Mouse (Mus musculus) brain, embryonic 14.5 days (tissue): Measurements from ENCODE around the gene Pprc1. TPM values are rescaled to one million over a fixed set of nuclear protein-coding genes. Genes with fewer than 3 reads are reported as not detected.

ENCODE experiments used
- DNase-seq: peaks from one replicate; pipeline ENCODE4 v3.0.0-alpha.2; 2011; ENCODE audit warnings: low read depth
- CTCF ChIP-seq: fragments of 200-500 bp; IDR thresholded peaks from 2 replicates; pipeline ENCODE4 v1.5.1; 2012; ENCODE audit warnings: inconsistent platforms, mild to moderate bottlenecking, moderate library complexity, borderline replicate concordance; ENCODE audit not compliant: insufficient read depth, insufficient read length; ENCODE audit errors: extremely low read depth
- POLR2A ChIP-seq: fragments of 200-500 bp; IDR thresholded peaks from 2 replicates; pipeline ENCODE4 v1.6.1; 2012; ENCODE audit warnings: mild to moderate bottlenecking, inconsistent platforms, borderline replicate concordance; ENCODE audit not compliant: poor library complexity, insufficient read depth, insufficient read length, severe bottlenecking; ENCODE audit errors: extremely low read depth
- polyA plus RNA-seq: library from polyadenylated mRNA; depleted of rRNA; stranded (reverse); fragments of >200 nt; gene quantifications from 2 replicates; pipeline ENCODE4 v1.2.3, GENCODE M21; 2012

Pprc1 gene
- polyA plus RNA-seq, 1 experiment, result 30.1 TPM

- DNase-seq, result peak; percentile 26
- TF ChIP-seq POLR2A, result no peak
- TF ChIP-seq CTCF, result peak; percentile 31; the same call in 1 of the 2 replicates
Measured at GRCm38 (mm10) chr19:46028747-46029320, 15.9 kb upstream of the Pprc1 start.

- no peak for TF ChIP-seq CTCF
Measured at GRCm38 (mm10) chr19:46029652-46030051, 15.0 kb upstream of the Pprc1 start.

GRCm38 (mm10) chr19:46030196-46030983, 14.3 kb upstream of the Pprc1 start:
- no peak for DNase-seq
- TF ChIP-seq CTCF, result no peak

More at GRCm38 (mm10) chr19:46029652-46030051, 15.0 kb upstream of the Pprc1 start:
- DNase-seq, result no peak

GRCm38 (mm10) chr19:46031689-46032432, 12.8 kb upstream of the Pprc1 start:
- no peak for DNase-seq
- no peak for TF ChIP-seq CTCF
- no peak for TF ChIP-seq POLR2A

DNA sequence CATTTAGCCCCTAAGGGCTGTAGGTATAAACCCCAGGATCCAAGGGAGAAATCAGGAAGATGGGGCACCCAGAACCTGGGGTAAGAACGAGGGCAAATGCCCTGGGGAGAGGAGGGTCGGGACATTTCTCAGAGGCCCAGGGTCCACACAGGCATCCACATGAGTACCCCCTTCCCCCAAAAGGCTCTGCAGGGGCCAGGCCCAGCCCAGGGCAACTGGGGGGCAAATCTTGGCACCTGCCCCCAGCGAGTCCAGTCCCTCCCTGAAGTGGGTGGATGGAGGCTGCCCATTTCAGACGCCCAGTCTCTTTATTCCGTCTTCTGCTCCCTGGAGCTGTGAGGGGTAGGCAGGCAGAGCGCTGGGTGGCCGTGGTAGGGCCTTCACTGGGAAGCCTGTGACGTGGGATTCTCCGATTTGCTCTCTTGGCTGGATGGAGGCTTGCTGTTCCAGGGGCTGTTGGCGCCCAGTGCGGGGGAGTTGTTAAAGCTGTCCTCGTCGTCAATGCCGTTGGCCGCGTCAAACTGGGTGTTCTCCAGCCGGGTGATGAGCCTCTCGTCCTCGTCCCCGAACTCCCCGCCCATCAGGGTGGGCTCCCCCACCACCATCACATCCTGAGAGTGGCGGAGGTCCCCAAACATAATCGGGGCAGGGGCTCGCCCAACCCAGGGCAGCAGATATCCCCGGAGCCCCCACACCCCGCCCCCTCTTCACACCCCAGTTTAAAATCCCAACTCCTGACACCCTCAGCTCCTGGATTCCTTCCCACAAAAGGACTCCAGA, 11.8 kb upstream of the Pprc1 start:
- peak; percentile 13 for DNase-seq
- TF ChIP-seq POLR2A (no peak), CTCF (no peak)

- no peak for DNase-seq
Measured at GRCm38 (mm10) chr19:46033911-46034310, 10.8 kb upstream of the Pprc1 start.

DNA sequence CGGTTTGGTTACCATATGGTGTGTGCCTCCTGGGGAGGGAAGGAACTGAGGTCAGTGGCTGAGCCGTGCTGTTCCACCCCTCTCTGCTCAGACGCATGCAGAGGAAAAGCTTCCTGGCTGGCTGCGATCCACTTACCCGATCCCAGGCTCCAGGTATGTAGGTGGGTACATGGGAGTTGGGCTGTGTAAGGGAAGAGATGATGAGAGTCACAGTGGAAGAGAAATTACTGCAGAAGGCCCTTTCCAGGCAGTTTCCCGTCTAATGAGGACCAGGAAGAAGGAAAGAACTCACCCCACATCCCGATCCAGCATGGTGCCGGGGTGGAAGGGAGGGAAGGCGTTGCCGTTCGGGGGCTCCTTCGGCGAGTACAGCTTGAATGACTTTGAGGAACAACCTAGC, 8.7 kb upstream of the Pprc1 start:
- DNase-seq, result no peak
- TF ChIP-seq CTCF (no peak), POLR2A (no peak)

More at GRCm38 (mm10) chr19:46033911-46034310, 10.8 kb upstream of the Pprc1 start:
- TF ChIP-seq CTCF (no peak), POLR2A (no peak)

DNA sequence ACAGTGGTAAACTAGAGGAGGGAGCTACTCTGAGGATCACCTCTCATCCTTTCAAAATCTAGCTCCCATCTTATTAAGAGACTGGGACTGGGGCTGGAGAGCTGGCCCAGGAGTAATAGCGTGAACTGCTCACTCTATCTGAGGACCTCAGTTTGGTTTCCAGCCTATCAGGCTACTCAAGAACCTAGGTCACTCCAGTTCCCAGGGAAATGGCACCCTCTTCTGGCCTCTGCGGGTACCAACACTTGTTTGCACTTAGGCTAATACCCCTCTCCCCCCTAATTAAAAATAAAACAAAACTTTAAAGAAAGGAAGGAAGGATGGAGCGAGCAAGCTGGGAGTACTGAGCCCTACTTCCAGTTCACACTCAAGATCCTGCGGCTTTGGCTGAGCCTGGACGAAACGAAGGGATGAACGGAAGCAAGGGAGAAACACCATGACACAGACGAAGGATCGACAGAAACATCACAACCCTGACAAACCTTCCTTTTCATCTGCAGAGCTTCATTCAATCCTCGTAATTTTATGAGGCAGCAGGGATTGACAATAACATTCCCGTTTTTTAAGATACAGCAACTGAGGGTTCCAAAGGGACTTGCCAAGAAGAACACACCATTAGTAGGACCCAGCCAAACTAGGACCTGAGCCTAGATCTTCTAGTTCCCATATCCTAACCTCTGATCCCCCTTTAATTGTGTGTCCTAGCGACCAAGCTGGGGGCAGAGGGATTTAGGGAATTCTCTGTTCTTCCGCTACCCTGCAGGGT, 8.0 kb upstream of the Pprc1 start:
- DNase-seq, result peak; percentile 37
- TF ChIP-seq POLR2A (no peak), CTCF (peak; percentile 43; the same call in 1 of the 2 replicates)

DNA sequence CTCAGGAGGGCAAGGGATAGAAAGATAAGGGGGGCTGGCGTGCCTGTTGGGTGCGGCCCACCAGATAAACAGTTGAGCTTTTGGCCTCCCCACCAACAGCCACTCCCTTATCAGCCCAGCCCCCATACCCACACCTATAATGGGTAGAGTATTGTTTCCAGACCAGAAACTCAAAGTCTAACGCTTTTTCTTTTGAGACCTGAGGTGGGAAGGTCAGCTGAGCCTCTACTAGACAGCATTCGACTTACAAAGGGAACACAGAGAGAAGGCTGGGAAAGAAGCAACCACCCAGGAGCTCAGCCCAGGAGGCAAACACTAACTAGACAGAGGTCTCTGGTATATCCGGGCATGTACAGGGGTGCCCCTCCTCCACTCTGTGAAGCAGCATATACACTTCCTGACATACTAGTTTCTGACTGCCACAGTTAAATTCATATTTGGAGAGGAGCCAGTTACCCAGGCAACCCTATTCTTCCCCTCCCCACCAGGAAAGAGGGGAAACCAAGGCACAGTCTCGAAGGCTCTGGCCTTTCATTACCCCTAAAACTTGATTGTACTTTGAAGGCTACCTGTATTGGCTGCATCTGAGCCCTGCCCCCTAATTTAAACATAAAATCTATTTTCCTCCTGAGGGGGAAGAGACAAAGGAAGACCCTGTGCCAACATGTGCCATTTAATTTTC, 7.3 kb upstream of the Pprc1 start:
- DNase-seq, result peak; percentile 65
- TF ChIP-seq POLR2A (no peak), CTCF (no peak)
